Mouse (Mus musculus): ENCODE data around the gene Ly6g6d.

Ly6g6d gene

GRCm38 (mm10) chr17:35024691-35025488 lies 53.0 kb downstream of the Ly6g6d start:
- no peak for DNase-seq (ENCODE audit: low read depth, low spot score)

GRCm38 (mm10) chr17:35024261-35024660 lies 53.6 kb downstream of the Ly6g6d start:
- no peak for DNase-seq (ENCODE audit: low read depth, low spot score)

GRCm38 (mm10) chr17:35023756-35024155 lies 54.1 kb downstream of the Ly6g6d start:
- DNase-seq (ENCODE audit: low read depth, low spot score) = peak; percentile 41

GRCm38 (mm10) chr17:35023221-35023620 lies 54.6 kb downstream of the Ly6g6d start:
- no peak for DNase-seq (ENCODE audit: low read depth, low spot score)

GRCm38 (mm10) chr17:35022541-35023060 lies 55.3 kb downstream of the Ly6g6d start:
- no peak for DNase-seq (ENCODE audit: low read depth, low spot score)

- no peak for DNase-seq (ENCODE audit: low read depth, low spot score)
Observed at GRCm38 (mm10) chr17:35021842-35022477, 55.9 kb downstream of the Ly6g6d start.
